Mouse (Mus musculus): ENCODE measurements around the gene Srebf1.

GRCm38 (mm10) chr11:60262396-60262795 is 40.0 kb upstream of the Srebf1 start:
- TF ChIP-seq MEF2A (IDR thresholded peaks at IDR 0.05; ENCODE audit: borderline replicate concordance, low read depth, low read length) (no peak), CTCF (conservative IDR thresholded peaks at IDR 0.05 in 1 of 2, IDR thresholded peaks at IDR 0.05 in 1 of 2; ENCODE audit: low read depth in 2 of 2, low read length in 2 of 2) (no peak), EP300 (IDR thresholded peaks at IDR 0.05; ENCODE audit: low read length) (no peak), USF1 (IDR thresholded peaks at IDR 0.05; ENCODE audit: low read depth, low read length) (no peak), CHD2 (IDR thresholded peaks at IDR 0.05; ENCODE audit: low read length) (no peak)

All from CH12.LX (cell line).